Mouse (Mus musculus) testis, adult 2 months (tissue): ENCODE measurements around the gene Msh4. TPM values are rescaled to one million over a fixed set of nuclear protein-coding genes. Genes with fewer than 3 reads are reported as not detected.

Experiments
- H3K27ac ChIP-seq: fragments of 200-500 bp; 2 replicates; pipeline ENCODE4 v1.5.1; 2012; ENCODE audit warnings: low read depth, low read length; ENCODE audit not compliant: control insufficient read depth, insufficient read depth
- H3K27me3 ChIP-seq: fragments of 200-500 bp; 2 replicates; pipeline ENCODE4 v1.6.1; 2012; ENCODE audit warnings: mild to moderate bottlenecking, low read length, moderate library complexity; ENCODE audit not compliant: control insufficient read depth, insufficient read depth
- H3K36me3 ChIP-seq: fragments of 200-500 bp; 2 replicates; pipeline ENCODE4 v1.6.1; 2012; ENCODE audit warnings: mild to moderate bottlenecking, low read length; ENCODE audit not compliant: control insufficient read depth, insufficient read depth
- H3K4me1 ChIP-seq: fragments of 200-500 bp; 2 replicates; pipeline ENCODE4 v1.6.1; 2012; ENCODE audit warnings: low read length; ENCODE audit not compliant: control insufficient read depth, insufficient read depth
- H3K4me3 ChIP-seq: fragments of 200-500 bp; 2 replicates; pipeline ENCODE4 v1.5.1; 2012; ENCODE audit warnings: low read depth, mild to moderate bottlenecking, low read length, moderate library complexity, mixed read lengths; ENCODE audit not compliant: control insufficient read depth
- CTCF ChIP-seq: fragments of 200-500 bp; IDR thresholded peaks from 2 replicates; pipeline ENCODE4 v1.5.1; 2012; ENCODE audit warnings: low read depth, mild to moderate bottlenecking, inconsistent platforms, low read length, moderate library complexity; ENCODE audit not compliant: control insufficient read depth, insufficient read depth, insufficient replicate concordance
- POLR2A ChIP-seq: fragments of 200-500 bp; IDR thresholded peaks from 2 replicates; pipeline ENCODE4 v1.6.1; 2012; ENCODE audit warnings: low read depth, mild to moderate bottlenecking, inconsistent platforms, low read length, moderate library complexity; ENCODE audit not compliant: control insufficient read depth
- polyA plus RNA-seq: library from polyadenylated mRNA; depleted of rRNA; stranded (reverse); fragments of >200 nt; gene quantifications from 2 replicates; pipeline ENCODE4 v1.2.3, GENCODE M21; 2012

Gene Msh4
- polyA plus RNA-seq, 1 experiment = 14.6 TPM

GRCm38 (mm10) chr3:153858350-153859001, 47.5 kb downstream of the Msh4 start:
- Histone ChIP-seq H3K36me3 (no peaks in the 10 kb centered on the region), H3K27ac (no peak overlapping the region), H3K27me3 (no peaks in the 10 kb centered on the region), H3K4me3 (no peak overlapping the region), H3K4me1 (no peaks in the 10 kb centered on the region)
- TF ChIP-seq POLR2A = no peak
- TF ChIP-seq CTCF = no peak

- TF ChIP-seq CTCF (no peak), POLR2A (no peak)
- Histone ChIP-seq H3K4me1 (no peaks in the 10 kb centered on the region; the same call in 1 of the 2 replicates), H3K36me3 (no peaks in the 10 kb centered on the region), H3K4me3 (no peak overlapping the region), H3K27me3 (no peaks in the 10 kb centered on the region), H3K27ac (no peak overlapping the region)
Observed at GRCm38 (mm10) chr3:153852266-153852665, 53.7 kb downstream of the Msh4 start.

DNA sequence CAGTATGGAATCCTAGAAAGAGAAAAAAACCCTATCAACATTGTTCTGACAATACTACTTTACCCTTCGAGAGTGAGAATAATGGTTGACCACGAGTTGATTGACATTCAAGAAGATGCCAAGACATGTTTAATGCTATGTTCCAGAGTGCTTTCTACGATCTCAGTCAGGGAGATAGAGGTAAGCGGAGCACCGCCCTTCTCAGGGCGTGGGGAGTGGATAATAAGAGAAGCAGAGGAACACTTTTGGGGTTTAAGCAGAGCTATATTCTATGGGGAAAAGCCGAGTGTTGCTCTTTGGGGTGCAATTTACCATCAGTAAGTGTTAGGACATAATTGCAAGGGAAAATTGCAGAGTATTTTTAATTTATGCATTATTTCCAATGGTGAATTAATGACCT, 55.2 kb downstream of the Msh4 start:
- Histone ChIP-seq H3K36me3 (no peaks in the 10 kb centered on the region), H3K4me3 (no peak overlapping the region), H3K4me1 (no peaks in the 10 kb centered on the region; the same call in 1 of the 2 replicates), H3K27ac (no peak overlapping the region), H3K27me3 (no peaks in the 10 kb centered on the region)
- no peak for TF ChIP-seq CTCF

DNA sequence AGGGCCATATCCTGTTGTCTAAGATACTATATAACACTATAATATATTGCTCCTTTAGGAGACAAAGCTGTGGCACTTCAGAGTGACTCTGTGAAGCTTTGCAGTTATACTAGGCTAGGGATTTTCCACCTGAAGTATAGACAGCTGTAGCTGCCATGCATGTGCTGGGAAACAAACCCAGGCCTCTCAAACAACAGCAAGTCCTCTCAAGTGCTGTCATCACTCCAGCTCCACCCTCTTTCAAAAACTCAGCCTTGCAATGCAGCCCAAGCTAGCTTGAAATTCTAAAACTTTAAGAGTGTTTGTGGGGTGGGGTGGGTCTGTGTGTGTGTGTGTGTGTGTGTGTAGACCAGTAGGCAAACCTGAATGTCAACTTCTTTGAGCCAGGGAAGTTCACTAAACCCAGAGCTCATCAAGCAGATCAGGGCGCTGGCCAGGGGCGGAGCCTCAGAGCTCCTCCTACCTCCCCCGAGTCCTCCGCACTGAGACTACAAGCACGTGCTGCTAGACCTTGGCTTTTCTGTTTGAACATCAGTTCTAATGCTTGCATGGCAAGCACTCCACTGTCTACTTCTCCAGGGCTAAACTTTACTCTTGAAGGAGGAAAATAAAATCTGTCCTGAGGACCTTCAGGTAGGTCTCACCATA, 56.4 kb downstream of the Msh4 start:
- no peak overlapping the region for H3K4me3 ChIP-seq
- no peak overlapping the region for H3K27ac ChIP-seq
- no peaks in the 10 kb centered on the region for H3K27me3 ChIP-seq
- H3K36me3 ChIP-seq = no peaks in the 10 kb centered on the region
- H3K4me1 ChIP-seq = no peaks in the 10 kb centered on the region; the same call in 1 of the 2 replicates
- TF ChIP-seq CTCF (no peak), POLR2A (no peak)

GRCm38 (mm10) chr3:153847207-153847733, 58.7 kb downstream of the Msh4 start:
- Histone ChIP-seq H3K36me3 (no peaks in the 10 kb centered on the region), H3K27ac (no peak overlapping the region), H3K4me1 (no peaks in the 10 kb centered on the region; the same call in 1 of the 2 replicates), H3K4me3 (peak overlapping the region; percentile 36), H3K27me3 (no peaks in the 10 kb centered on the region)
- TF ChIP-seq POLR2A (no peak), CTCF (no peak)

GRCm38 (mm10) chr3:153846109-153846508, 59.8 kb downstream of the Msh4 start:
- Histone ChIP-seq H3K27ac (no peak overlapping the region), H3K27me3 (no peaks in the 10 kb centered on the region), H3K36me3 (no peaks in the 10 kb centered on the region), H3K4me3 (peak overlapping the region; percentile 80), H3K4me1 (no peaks in the 10 kb centered on the region; the same call in 1 of the 2 replicates)
- no peak; the same call in 1 of the 2 replicates for TF ChIP-seq POLR2A
- no peak for TF ChIP-seq CTCF

DNA sequence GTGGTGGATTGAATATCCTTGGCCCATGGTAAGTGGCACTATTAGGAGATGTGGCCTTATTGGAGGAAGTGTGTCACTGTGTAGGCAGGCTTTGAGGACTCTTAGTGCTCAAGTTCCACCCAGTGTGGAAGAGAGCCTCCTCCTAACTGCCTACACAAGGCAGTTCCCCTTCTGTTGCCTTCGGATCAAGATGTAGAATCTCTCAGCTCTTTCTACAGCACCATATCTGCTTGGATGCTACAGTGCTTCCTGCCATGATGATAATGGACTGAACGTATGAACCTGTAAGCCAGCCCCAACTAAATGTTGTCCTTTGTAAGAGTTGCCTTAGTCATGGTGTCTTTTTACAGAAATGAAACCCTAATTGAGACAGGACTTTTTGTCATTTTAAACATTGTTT, 60.4 kb downstream of the Msh4 start:
- H3K36me3 ChIP-seq = no peaks in the 10 kb centered on the region
- no peak for TF ChIP-seq CTCF
- TF ChIP-seq POLR2A = no peak
- no peak overlapping the region for H3K27ac ChIP-seq
- H3K4me3 ChIP-seq = peak overlapping the region; percentile 88
- no peaks in the 10 kb centered on the region; the same call in 1 of the 2 replicates for H3K4me1 ChIP-seq
- no peaks in the 10 kb centered on the region for H3K27me3 ChIP-seq

DNA sequence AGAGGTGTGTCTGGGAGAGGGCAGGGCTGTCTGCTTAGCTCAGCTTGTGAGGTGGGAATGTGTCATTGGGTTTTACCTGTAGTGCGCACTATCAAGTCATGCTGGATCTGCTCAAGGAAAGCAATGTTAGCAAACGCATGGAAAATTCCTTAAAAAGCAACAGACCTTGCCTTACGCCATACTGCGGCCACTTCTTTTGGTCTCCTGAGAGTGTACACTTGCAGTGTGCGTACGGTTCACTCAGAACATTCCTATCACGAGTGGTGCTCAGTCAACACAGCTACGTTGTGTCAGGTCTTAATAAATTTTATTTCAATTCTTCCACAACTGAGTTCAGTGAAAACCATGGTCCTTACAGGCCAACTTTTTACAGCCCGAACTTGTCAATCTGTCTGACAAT, 61.2 kb downstream of the Msh4 start:
- Histone ChIP-seq H3K4me1 (no peaks in the 10 kb centered on the region; the same call in 1 of the 2 replicates), H3K36me3 (no peaks in the 10 kb centered on the region), H3K27ac (no peak overlapping the region), H3K4me3 (peak overlapping the region; percentile 88), H3K27me3 (no peaks in the 10 kb centered on the region)
- no peak for TF ChIP-seq POLR2A
- no peak for TF ChIP-seq CTCF
